Mouse (Mus musculus) macrophage (primary cell): Measurements from ENCODE around the gene Clec12a. TPM values are rescaled to one million over a fixed set of nuclear protein-coding genes. Genes with fewer than 3 reads are reported as not detected.
A peak's percentile ranks its signal among the peaks of the same experiment; 100 is the strongest.

Experiments
- H3K27ac ChIP-seq: fragments of 350-480 bp; formaldehyde crosslinking; 2 replicates; pipeline ENCODE4 v1.9.0; 2021
- H3K36me3 ChIP-seq: fragments of 350-480 bp; formaldehyde crosslinking; 2 replicates; pipeline ENCODE4 v1.9.0; 2021; ENCODE audit errors: inconsistent target
- H3K4me3 ChIP-seq: fragments of 350-480 bp; formaldehyde crosslinking; 2 replicates; pipeline ENCODE4 v1.9.0; 2021; ENCODE audit errors: inconsistent target
- H3K79me2 ChIP-seq: fragments of 350-480 bp; formaldehyde crosslinking; 2 replicates; pipeline ENCODE4 v1.9.0; 2021; ENCODE audit errors: inconsistent target
- WGBS: methylation state at CpG from one replicate; pipeline ENCODE4 v1.1.7; 2026; ENCODE audit warnings: inconsistent platforms; ENCODE audit not compliant: missing documents; 5-methylcytosine and 5-hydroxymethylcytosine counted together
- polyA plus RNA-seq: library from polyadenylated mRNA; stranded (reverse); fragments of 250-400 nt; gene quantifications from 3 replicates; pipeline ENCODE4 v1.2.4, GENCODE M21; 2018; ENCODE audit warnings: inconsistent platforms

Clec12a gene
- polyA plus RNA-seq, 1 experiment from 2014 or later: 417 TPM

GRCm38 (mm10) chr6:129351091-129351490 lies 8.6 kb downstream of the Clec12a start:
- 52% methylated on average over 3 of the region's 3 CpGs for WGBS
- Histone ChIP-seq H3K79me2 (peaks cover 57% of the 10 kb centered on the region), H3K4me3 (peak overlapping the region; percentile 52), H3K36me3 (peaks cover 28% of the 10 kb centered on the region), H3K27ac (peak overlapping the region; percentile 95)

GRCm38 (mm10) chr6:129355774-129356173 lies 13.3 kb downstream of the Clec12a start:
- Histone ChIP-seq H3K27ac (no peak overlapping the region), H3K79me2 (peaks cover 98% of the 10 kb centered on the region), H3K36me3 (peaks cover 49% of the 10 kb centered on the region), H3K4me3 (no peak overlapping the region)
- 55% methylated on average over 2 of the region's 2 CpGs for WGBS

- peaks cover 49% of the 10 kb centered on the region for H3K36me3 ChIP-seq
- peaks cover 98% of the 10 kb centered on the region for H3K79me2 ChIP-seq
- no peak overlapping the region for H3K4me3 ChIP-seq
- no peak overlapping the region for H3K27ac ChIP-seq
Observed at GRCm38 (mm10) chr6:129356430-129356829, 13.9 kb downstream of the Clec12a start.

GRCm38 (mm10) chr6:129359515-129359914 lies 17.0 kb downstream of the Clec12a start:
- 89% methylated on average over 2 of the region's 2 CpGs for WGBS
- no peak overlapping the region for H3K27ac ChIP-seq
- H3K4me3 ChIP-seq: no peak overlapping the region
- H3K36me3 ChIP-seq: peaks cover 42% of the 10 kb centered on the region
- peaks cover 84% of the 10 kb centered on the region for H3K79me2 ChIP-seq

- Histone ChIP-seq H3K79me2 (peaks cover 43% of the 10 kb centered on the region), H3K27ac (peak overlapping the region; percentile 27), H3K36me3 (peaks cover 22% of the 10 kb centered on the region; the same call in 1 of the 2 replicates), H3K4me3 (no peak overlapping the region)
- WGBS: 86% methylated on average over 1 of the region's 1 CpGs
Observed at GRCm38 (mm10) chr6:129363942-129364341, 21.5 kb downstream of the Clec12a start.

- Histone ChIP-seq H3K27ac (no peak overlapping the region), H3K79me2 (peaks cover 23% of the 10 kb centered on the region), H3K4me3 (no peak overlapping the region), H3K36me3 (peaks cover 22% of the 10 kb centered on the region; the same call in 1 of the 2 replicates)
- WGBS: 2% methylated on average over 6 of the region's 6 CpGs
Observed at GRCm38 (mm10) chr6:129365959-129366359, 23.5 kb downstream of the Clec12a start.

- Histone ChIP-seq H3K36me3 (peaks cover 16% of the 10 kb centered on the region; the same call in 1 of the 2 replicates), H3K27ac (no peak overlapping the region), H3K4me3 (no peak overlapping the region), H3K79me2 (peaks cover 2% of the 10 kb centered on the region)
- WGBS: 56% methylated on average over 7 of the region's 7 CpGs
Observed at GRCm38 (mm10) chr6:129369374-129370132, 27.1 kb downstream of the Clec12a start.

GRCm38 (mm10) chr6:129374937-129375471 lies 32.5 kb downstream of the Clec12a start:
- 0% methylated on average over 2 of the region's 2 CpGs for WGBS
- Histone ChIP-seq H3K36me3 (no peaks in the 10 kb centered on the region), H3K27ac (no peak overlapping the region), H3K79me2 (no peaks in the 10 kb centered on the region), H3K4me3 (no peak overlapping the region)

GRCm38 (mm10) chr6:129380454-129380853 lies 38.0 kb downstream of the Clec12a start:
- H3K4me3 ChIP-seq: no peak overlapping the region
- no peaks in the 10 kb centered on the region for H3K36me3 ChIP-seq
- no peak overlapping the region for H3K27ac ChIP-seq
- H3K79me2 ChIP-seq: no peaks in the 10 kb centered on the region
- WGBS: 100% methylated on average over 2 of the region's 4 CpGs

GRCm38 (mm10) chr6:129381736-129382135 lies 39.2 kb downstream of the Clec12a start:
- H3K4me3 ChIP-seq: no peak overlapping the region
- H3K79me2 ChIP-seq: no peaks in the 10 kb centered on the region
- WGBS: 100% methylated on average over 1 of the region's 1 CpGs
- no peak overlapping the region for H3K27ac ChIP-seq
- H3K36me3 ChIP-seq: no peaks in the 10 kb centered on the region

- Histone ChIP-seq H3K4me3 (no peak overlapping the region), H3K27ac (no peak overlapping the region), H3K36me3 (no peaks in the 10 kb centered on the region), H3K79me2 (no peaks in the 10 kb centered on the region)
- WGBS: 71% methylated on average over 3 of the region's 3 CpGs
Observed at GRCm38 (mm10) chr6:129383466-129383865, 41.0 kb downstream of the Clec12a start.

GRCm38 (mm10) chr6:129385000-129385399 lies 42.5 kb downstream of the Clec12a start:
- 97% methylated on average over 4 of the region's 4 CpGs for WGBS

GRCm38 (mm10) chr6:129385774-129386173 lies 43.3 kb downstream of the Clec12a start, which contains the start of gene Clec12b:
Gene Clec12b, minus strand, starts transcription at chr6:129385874.
- WGBS: 95% methylated on average over 2 of the region's 2 CpGs
- Histone ChIP-seq H3K4me3 (no peak within 1 kb of the TSS), H3K27ac (no peak within 1 kb of the TSS), H3K36me3 (no peaks in the 10 kb centered on the region), H3K79me2 (no peaks in the 10 kb centered on the region)

More at GRCm38 (mm10) chr6:129385000-129385399, 42.5 kb downstream of the Clec12a start:
- H3K4me3 ChIP-seq: no peak overlapping the region
- no peaks in the 10 kb centered on the region for H3K79me2 ChIP-seq
- no peak overlapping the region for H3K27ac ChIP-seq
- no peaks in the 10 kb centered on the region for H3K36me3 ChIP-seq

- H3K79me2 ChIP-seq: no peaks in the 10 kb centered on the region
- no peak overlapping the region for H3K27ac ChIP-seq
- 16% methylated on average over 2 of the region's 2 CpGs for WGBS
- H3K36me3 ChIP-seq: no peaks in the 10 kb centered on the region
- H3K4me3 ChIP-seq: no peak overlapping the region
Observed at GRCm38 (mm10) chr6:129393087-129393720, 50.7 kb downstream of the Clec12a start.

- no peak overlapping the region for H3K27ac ChIP-seq
- no peak overlapping the region for H3K4me3 ChIP-seq
- no peaks in the 10 kb centered on the region for H3K36me3 ChIP-seq
- no peaks in the 10 kb centered on the region for H3K79me2 ChIP-seq
- 72% methylated on average over 6 of the region's 6 CpGs for WGBS
Observed at GRCm38 (mm10) chr6:129393732-129394131, 51.2 kb downstream of the Clec12a start.
